Mouse (Mus musculus) CH12.LX (cell line): Measurements from ENCODE around the gene Haus4. TPM values are rescaled to one million over a fixed set of nuclear protein-coding genes. Genes with fewer than 3 reads are reported as not detected.

Experiments used
- polyA plus RNA-seq: library from polyadenylated mRNA; unstranded; fragments of >175 nt; gene quantifications from 2 replicates; pipeline ENCODE4 v1.2.1, GENCODE M21; 2012; ENCODE audit warnings: low read depth; ENCODE audit not compliant: insufficient read length
- total RNA-seq, 2 experiments: library from RNA; depleted of rRNA; stranded (reverse); fragments of 300-350 nt in 1 of 2; fragments of >200 nt in 1 of 2; gene quantifications; 2 replicates each; pipeline ENCODE4 v1.2.3; 2012 to 2014

Haus4 gene
- total and polyA plus RNA-seq, 3 experiments = 65.5 to 116 (median 94.3) TPM

Other genes with a start within 250 kb of the Haus4 start
- 37.3 and 38.8 TPM in 2 replicates for gene Oxa1l, start 193.8 kb downstream of the Haus4 start, total RNA-seq (2012; rRNA removed)
- 34.6 and 34.7 TPM in 2 replicates for gene Oxa1l, start 193.8 kb downstream of the Haus4 start, total RNA-seq (2014; rRNA removed)
- gene Oxa1l, start 193.8 kb downstream of the Haus4 start, polyA plus RNA-seq = 88.9 and 111 TPM in 2 replicates
- gene Slc7a7, start 136.8 kb downstream of the Haus4 start, total RNA-seq (2012; rRNA removed) = 43.3 and 50.4 TPM in 2 replicates
- gene Slc7a7, start 136.8 kb downstream of the Haus4 start, total RNA-seq (2014; rRNA removed) = 23.8 and 27.8 TPM in 2 replicates
- 40.0 and 45.4 TPM in 2 replicates for gene Slc7a7, start 136.8 kb downstream of the Haus4 start, polyA plus RNA-seq
- 309 and 328 TPM in 2 replicates for gene Mrpl52, start 127.7 kb downstream of the Haus4 start, total RNA-seq (2012; rRNA removed)
- 87.9 and 97.1 TPM in 2 replicates for gene Mrpl52, start 127.7 kb downstream of the Haus4 start, total RNA-seq (2014; rRNA removed)
- gene Mrpl52, start 127.7 kb downstream of the Haus4 start, polyA plus RNA-seq = 230 and 281 TPM in 2 replicates
- 0.08 and 0.17 TPM in 2 replicates for gene Mmp14, start 123.0 kb downstream of the Haus4 start, total RNA-seq (2012; rRNA removed)
- gene Mmp14, start 123.0 kb downstream of the Haus4 start, total RNA-seq (2014; rRNA removed) = 0.08 and 0.11 TPM in 2 replicates
- 0.10 TPM in 1 of 2 replicates, not detected in the other for gene Mmp14, start 123.0 kb downstream of the Haus4 start, polyA plus RNA-seq
- 51.4 and 60.0 TPM in 2 replicates for gene Lrp10, start 90.5 kb downstream of the Haus4 start, total RNA-seq (2012; rRNA removed)
- 27.9 and 28.7 TPM in 2 replicates for gene Lrp10, start 90.5 kb downstream of the Haus4 start, total RNA-seq (2014; rRNA removed)
- gene Lrp10, start 90.5 kb downstream of the Haus4 start, polyA plus RNA-seq = 64.1 and 79.8 TPM in 2 replicates
- 0.08 and 0.29 TPM in 2 replicates for gene Rem2, start 78.5 kb downstream of the Haus4 start, total RNA-seq (2012; rRNA removed)
- gene Rem2, start 78.5 kb downstream of the Haus4 start, total RNA-seq (2014; rRNA removed) = not detected in 2 replicates
- gene Rem2, start 78.5 kb downstream of the Haus4 start, polyA plus RNA-seq = 0.18 TPM in 1 of 2 replicates, not detected in the other
- 157 and 159 TPM in 2 replicates for gene Prmt5, start 37.1 kb downstream of the Haus4 start, total RNA-seq (2012; rRNA removed)
- 106 and 110 TPM in 2 replicates for gene Prmt5, start 37.1 kb downstream of the Haus4 start, total RNA-seq (2014; rRNA removed)
- 185 and 206 TPM in 2 replicates for gene Prmt5, start 37.1 kb downstream of the Haus4 start, polyA plus RNA-seq
- gene Ajuba, start 22.9 kb upstream of the Haus4 start, total RNA-seq (2012; rRNA removed) = 0.13 TPM in 1 of 2 replicates, not detected in the other
- gene Ajuba, start 22.9 kb upstream of the Haus4 start, total RNA-seq (2014; rRNA removed) = 0.09 TPM in 1 of 2 replicates, not detected in the other
- gene Ajuba, start 22.9 kb upstream of the Haus4 start, polyA plus RNA-seq = 0.18 and 0.34 TPM in 2 replicates
- 2.9 and 3.6 TPM in 2 replicates for gene 4931414P19Rik, start 51.4 kb upstream of the Haus4 start, total RNA-seq (2012; rRNA removed)
- gene 4931414P19Rik, start 51.4 kb upstream of the Haus4 start, total RNA-seq (2014; rRNA removed) = 1.5 TPM in 2 replicates
- gene 4931414P19Rik, start 51.4 kb upstream of the Haus4 start, polyA plus RNA-seq = 2.7 and 3.8 TPM in 2 replicates
- 411 and 418 TPM in 2 replicates for gene Psmb5, start 63.4 kb upstream of the Haus4 start, total RNA-seq (2012; rRNA removed)
- gene Psmb5, start 63.4 kb upstream of the Haus4 start, total RNA-seq (2014; rRNA removed) = 416 and 455 TPM in 2 replicates
- gene Psmb5, start 63.4 kb upstream of the Haus4 start, polyA plus RNA-seq = 299 and 371 TPM in 2 replicates
- gene Psmb11, start 66.8 kb upstream of the Haus4 start, total RNA-seq (2012; rRNA removed) = not detected in 2 replicates
- not detected in 2 replicates for gene Psmb11, start 66.8 kb upstream of the Haus4 start, total RNA-seq (2014; rRNA removed)
- gene Psmb11, start 66.8 kb upstream of the Haus4 start, polyA plus RNA-seq = not detected in 2 replicates
- gene Gm17606, start 86.3 kb upstream of the Haus4 start, total RNA-seq (2012; rRNA removed) = not detected in 2 replicates
- gene Gm17606, start 86.3 kb upstream of the Haus4 start, total RNA-seq (2014; rRNA removed) = not detected in 2 replicates
- gene Gm17606, start 86.3 kb upstream of the Haus4 start, polyA plus RNA-seq = 1.9 and 2.5 TPM in 2 replicates
- 1.5 and 1.6 TPM in 2 replicates for gene Cdh24, start 86.7 kb upstream of the Haus4 start, total RNA-seq (2012; rRNA removed)
- 1.0 and 1.2 TPM in 2 replicates for gene Cdh24, start 86.7 kb upstream of the Haus4 start, total RNA-seq (2014; rRNA removed)
- gene Cdh24, start 86.7 kb upstream of the Haus4 start, polyA plus RNA-seq = 4.9 and 5.4 TPM in 2 replicates
- 33.1 and 37.4 TPM in 2 replicates for gene 1700123O20Rik, start 131.6 kb upstream of the Haus4 start, total RNA-seq (2012; rRNA removed)
- gene 1700123O20Rik, start 131.6 kb upstream of the Haus4 start, total RNA-seq (2014; rRNA removed) = 56.0 and 59.1 TPM in 2 replicates
- gene 1700123O20Rik, start 131.6 kb upstream of the Haus4 start, polyA plus RNA-seq = 60.7 and 63.3 TPM in 2 replicates
- 118 and 148 TPM in 2 replicates for gene Acin1, start 132.3 kb upstream of the Haus4 start, total RNA-seq (2012; rRNA removed)
- 74.0 and 85.6 TPM in 2 replicates for gene Acin1, start 132.3 kb upstream of the Haus4 start, total RNA-seq (2014; rRNA removed)
- gene Acin1, start 132.3 kb upstream of the Haus4 start, polyA plus RNA-seq = 324 and 364 TPM in 2 replicates
- not detected in 2 replicates for gene Gm29776, start 144.2 kb upstream of the Haus4 start, total RNA-seq (2012; rRNA removed)
- gene Gm29776, start 144.2 kb upstream of the Haus4 start, total RNA-seq (2014; rRNA removed) = not detected in 2 replicates
- gene Gm29776, start 144.2 kb upstream of the Haus4 start, polyA plus RNA-seq = not detected in 2 replicates
- gene Cebpe, start 157.6 kb upstream of the Haus4 start, total RNA-seq (2012; rRNA removed) = 0.34 TPM in 1 of 2 replicates, not detected in the other
- not detected in 2 replicates for gene Cebpe, start 157.6 kb upstream of the Haus4 start, total RNA-seq (2014; rRNA removed)
- 0.46 TPM in 1 of 2 replicates, not detected in the other for gene Cebpe, start 157.6 kb upstream of the Haus4 start, polyA plus RNA-seq
- gene Slc7a8, start 227.3 kb upstream of the Haus4 start, total RNA-seq (2012; rRNA removed) = 0.08 and 0.13 TPM in 2 replicates
- not detected in 2 replicates for gene Slc7a8, start 227.3 kb upstream of the Haus4 start, total RNA-seq (2014; rRNA removed)
- 0.16 and 0.17 TPM in 2 replicates for gene Slc7a8, start 227.3 kb upstream of the Haus4 start, polyA plus RNA-seq